Mouse (Mus musculus): ENCODE measurements at regions not wholly inside any gene's neighbourhood (a gene's known extent, or its start where the extent isn't known, plus 50 kb on each side); places are given as distances from the start of the nearest gene placed in this dataset.

DNA sequence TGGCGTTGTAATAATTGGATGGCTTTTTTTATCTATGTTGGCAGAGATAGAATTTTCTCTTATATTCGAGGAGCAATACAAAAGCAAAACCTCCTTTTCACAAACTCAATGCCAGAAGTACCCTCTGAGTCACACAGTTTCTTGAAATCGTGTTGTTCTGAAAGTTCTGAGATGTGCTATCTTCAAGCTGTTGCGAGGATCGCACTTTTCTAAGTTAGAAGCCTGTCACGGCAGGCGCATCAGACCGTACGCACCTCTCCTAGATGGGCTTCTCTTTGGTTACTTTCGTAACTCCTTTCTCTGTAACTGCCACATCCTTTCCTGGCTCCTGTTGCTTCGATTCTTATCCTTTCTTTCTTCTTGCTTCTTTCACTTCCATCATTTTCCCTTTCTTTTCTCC, 271.2 kb upstream of the Arrdc3 start:
- ATAC-seq (replicated peaks): no peak
- Histone ChIP-seq H3K27ac (replicated peaks) (no peak overlapping the region), H3K4me2 (replicated peaks) (no peak overlapping the region), H3K9ac (replicated peaks) (no peak overlapping the region), H3K4me3 (no peak overlapping the region), H3K9me3 (no peaks in the 10 kb centered on the region), H3K27me3 (no peaks in the 10 kb centered on the region), H3K4me1 (peaks cover 13% of the 10 kb centered on the region), H3K36me3 (no peaks in the 10 kb centered on the region)
- 71% methylated on average over 11 of the region's 11 CpGs for WGBS

DNA sequence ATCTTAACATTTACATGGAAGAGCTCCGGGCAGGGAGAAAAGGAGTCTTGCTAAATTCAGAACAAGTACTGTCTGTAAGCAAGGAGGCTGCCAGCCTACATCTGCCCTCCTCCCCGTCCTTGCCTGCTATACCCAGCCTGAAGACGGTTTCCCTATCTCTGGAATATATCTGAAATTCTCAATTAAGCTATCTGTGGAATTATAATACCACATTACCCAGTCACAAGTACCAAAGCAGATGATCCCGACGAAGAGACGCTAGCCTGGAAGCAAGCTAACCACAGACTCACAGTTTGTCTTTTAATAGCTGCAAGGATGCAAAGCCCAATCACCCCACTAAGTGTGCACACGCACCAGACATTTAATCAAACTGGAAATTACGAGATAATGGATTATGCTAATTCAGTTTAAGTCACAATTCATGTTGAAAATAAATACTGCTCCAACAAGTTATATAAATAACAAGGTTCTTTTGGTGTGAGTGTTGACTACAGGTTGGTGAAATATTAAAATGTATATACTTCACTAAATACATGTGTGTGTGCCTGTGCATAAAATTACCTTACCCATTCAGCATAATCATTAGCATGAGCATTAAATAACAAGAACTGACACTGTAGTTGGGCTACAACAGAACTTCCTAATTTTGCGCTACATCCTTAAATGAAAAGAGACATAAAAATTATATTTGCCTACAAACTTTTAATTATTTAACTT, 269.9 kb upstream of the Arrdc3 start:
- Histone ChIP-seq H3K36me3 (no peaks in the 10 kb centered on the region), H3K4me3 (no peak overlapping the region), H3K4me1 (peaks cover 13% of the 10 kb centered on the region), H3K9me3 (no peaks in the 10 kb centered on the region), H3K4me2 (replicated peaks) (no peak overlapping the region), H3K9ac (replicated peaks) (no peak overlapping the region), H3K27me3 (no peaks in the 10 kb centered on the region), H3K27ac (replicated peaks) (peak overlapping the region; percentile 48; the same call in 1 of the 2 replicates)
- peak; percentile 67 for ATAC-seq (replicated peaks)
- WGBS: 55% methylated on average over 9 of the region's 9 CpGs

DNA sequence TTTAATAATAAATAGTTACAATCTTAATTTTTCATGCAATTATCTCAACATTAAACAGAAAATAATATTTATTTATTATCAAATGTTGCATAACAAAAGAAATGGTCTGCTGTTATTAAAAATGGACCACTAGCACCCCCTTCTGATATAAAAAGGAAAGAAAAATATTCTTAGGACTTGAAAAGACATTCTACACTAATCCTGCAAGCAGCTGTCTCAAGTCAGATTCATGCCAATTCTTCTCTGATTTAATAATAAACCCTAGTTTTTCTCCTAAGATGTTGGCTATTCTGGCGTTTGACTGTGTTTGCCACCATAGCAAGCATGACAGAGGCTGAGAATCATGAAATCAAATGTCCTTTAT, 269.3 kb upstream of the Arrdc3 start:
- Histone ChIP-seq H3K27me3 (no peaks in the 10 kb centered on the region), H3K4me1 (peaks cover 13% of the 10 kb centered on the region), H3K36me3 (no peaks in the 10 kb centered on the region), H3K9ac (replicated peaks) (no peak overlapping the region), H3K4me2 (replicated peaks) (no peak overlapping the region), H3K4me3 (no peak overlapping the region), H3K9me3 (no peaks in the 10 kb centered on the region), H3K27ac (replicated peaks) (no peak overlapping the region)
- WGBS: 13% methylated on average over 1 of the region's 1 CpGs
- peak; percentile 56 for ATAC-seq (replicated peaks)

DNA sequence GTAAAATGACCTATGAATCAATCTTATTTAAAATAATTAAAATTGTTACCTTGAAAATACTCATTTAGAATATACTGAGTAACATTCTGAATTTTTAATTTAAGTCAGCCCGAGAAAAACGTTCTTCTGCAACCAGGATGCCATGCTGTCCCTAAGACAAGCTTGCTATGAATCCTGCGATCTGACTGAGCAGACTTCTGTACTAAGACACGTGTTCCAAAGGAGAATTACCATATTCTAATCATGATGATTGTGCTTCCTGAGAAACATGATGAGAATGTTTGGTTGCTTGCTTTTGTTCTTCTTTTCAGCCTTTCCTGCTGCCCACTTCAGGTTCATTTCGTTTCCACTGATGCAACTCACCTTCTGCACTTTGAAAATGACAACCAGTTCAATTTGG, 268.2 kb upstream of the Arrdc3 start:
- peak; percentile 55 for ATAC-seq (replicated peaks)
- Histone ChIP-seq H3K27ac (replicated peaks) (no peak overlapping the region), H3K4me3 (no peak overlapping the region), H3K9ac (replicated peaks) (no peak overlapping the region), H3K4me2 (replicated peaks) (no peak overlapping the region), H3K9me3 (no peaks in the 10 kb centered on the region), H3K36me3 (no peaks in the 10 kb centered on the region), H3K4me1 (peaks cover 13% of the 10 kb centered on the region), H3K27me3 (no peaks in the 10 kb centered on the region)
- 35% methylated on average over 5 of the region's 5 CpGs for WGBS

DNA sequence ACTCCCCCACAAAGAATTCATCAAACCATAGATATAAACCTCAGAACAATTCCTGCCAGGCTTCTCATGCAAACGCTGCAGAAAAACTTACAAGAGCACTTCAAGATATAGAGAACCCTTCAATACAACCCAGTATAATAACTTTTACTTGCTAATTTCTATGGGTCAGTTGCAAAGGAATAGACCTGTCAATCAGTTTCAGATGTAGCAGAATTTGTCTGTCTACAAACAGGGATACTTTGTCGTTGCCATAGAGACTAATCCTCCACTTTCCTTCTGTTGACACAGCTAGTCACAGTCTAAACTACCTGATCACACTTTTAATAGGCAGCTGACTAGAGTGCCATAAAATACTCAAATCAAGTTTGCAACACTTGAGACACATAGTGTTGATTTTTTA, 260.2 kb upstream of the Arrdc3 start:
- 2% methylated on average over 2 of the region's 2 CpGs for WGBS
- ATAC-seq (replicated peaks): peak; percentile 87

DNA sequence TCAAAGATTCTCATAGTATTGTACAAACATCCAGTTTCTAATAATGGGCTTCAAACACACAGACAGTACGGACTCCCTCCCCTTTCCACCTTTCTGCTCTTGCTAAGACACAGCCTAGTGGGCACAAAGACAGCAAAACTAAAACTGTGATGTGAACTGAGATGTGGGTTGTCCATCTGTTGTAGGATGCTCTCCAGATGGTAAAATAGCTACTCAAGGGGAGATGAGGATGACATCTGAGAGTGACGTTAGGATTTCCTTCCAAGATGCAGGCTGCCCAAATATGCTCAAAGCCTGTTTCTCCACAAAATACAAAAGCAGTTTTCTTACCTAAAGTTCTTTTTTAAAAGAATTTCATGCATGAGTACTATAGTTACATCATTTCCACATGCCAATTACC, 241.8 kb upstream of the Arrdc3 start:
- Histone ChIP-seq H3K9ac (replicated peaks) (no peak overlapping the region), H3K36me3 (no peaks in the 10 kb centered on the region), H3K27ac (replicated peaks) (no peak overlapping the region), H3K27me3 (no peaks in the 10 kb centered on the region), H3K9me3 (no peaks in the 10 kb centered on the region), H3K4me2 (replicated peaks) (no peak overlapping the region), H3K4me3 (no peak overlapping the region), H3K4me1 (0 out of 2 replicates have a peak, but pooled peaks cover 3% of the 10 kb centered on the region)
- 0 out of 2 replicates have a peak, but pooled peaks have one; percentile 38 for ATAC-seq (replicated peaks)
- WGBS: 56% methylated on average over 2 of the region's 2 CpGs

More for the DNA sequence above, 260.2 kb upstream of the Arrdc3 start:
- H3K4me1 ChIP-seq: 0 out of 2 replicates have a peak, but pooled peaks cover 4% of the 10 kb centered on the region
- H3K9me3 ChIP-seq: no peaks in the 10 kb centered on the region
- no peaks in the 10 kb centered on the region for H3K27me3 ChIP-seq
- no peaks in the 10 kb centered on the region for H3K36me3 ChIP-seq
- H3K4me3 ChIP-seq: no peak overlapping the region
- no peak overlapping the region for H3K4me2 ChIP-seq (replicated peaks)
- H3K9ac ChIP-seq (replicated peaks): no peak overlapping the region
- H3K27ac ChIP-seq (replicated peaks): no peak overlapping the region

DNA sequence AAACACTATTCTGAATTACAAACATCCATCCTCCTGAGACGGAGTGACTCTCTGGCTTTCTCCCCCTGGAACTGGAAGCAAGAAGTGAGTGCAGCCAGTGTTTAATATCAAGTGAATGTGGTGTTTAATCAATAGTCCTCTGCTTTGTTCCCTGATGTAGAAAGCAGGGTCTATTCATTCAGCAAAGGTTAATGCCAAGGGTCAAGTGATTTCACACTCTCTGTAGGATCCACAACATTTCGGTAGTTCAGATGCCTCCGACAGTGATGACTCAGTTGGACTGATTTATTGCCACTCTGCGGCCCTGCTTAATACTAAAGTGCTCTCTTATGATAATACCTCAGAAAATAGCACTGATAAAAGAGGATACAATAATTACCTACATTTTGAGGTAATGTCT, 235.6 kb upstream of the Arrdc3 start:
- no peaks in the 10 kb centered on the region for H3K4me1 ChIP-seq
- no peaks in the 10 kb centered on the region for H3K36me3 ChIP-seq
- H3K9me3 ChIP-seq: no peaks in the 10 kb centered on the region
- no peak for ATAC-seq (replicated peaks)
- WGBS: 28% methylated on average over 4 of the region's 4 CpGs
- H3K4me3 ChIP-seq: no peak overlapping the region
- H3K27me3 ChIP-seq: no peaks in the 10 kb centered on the region
- H3K4me2 ChIP-seq (replicated peaks): no peak overlapping the region
- no peak overlapping the region for H3K9ac ChIP-seq (replicated peaks)
- H3K27ac ChIP-seq (replicated peaks): no peak overlapping the region

DNA sequence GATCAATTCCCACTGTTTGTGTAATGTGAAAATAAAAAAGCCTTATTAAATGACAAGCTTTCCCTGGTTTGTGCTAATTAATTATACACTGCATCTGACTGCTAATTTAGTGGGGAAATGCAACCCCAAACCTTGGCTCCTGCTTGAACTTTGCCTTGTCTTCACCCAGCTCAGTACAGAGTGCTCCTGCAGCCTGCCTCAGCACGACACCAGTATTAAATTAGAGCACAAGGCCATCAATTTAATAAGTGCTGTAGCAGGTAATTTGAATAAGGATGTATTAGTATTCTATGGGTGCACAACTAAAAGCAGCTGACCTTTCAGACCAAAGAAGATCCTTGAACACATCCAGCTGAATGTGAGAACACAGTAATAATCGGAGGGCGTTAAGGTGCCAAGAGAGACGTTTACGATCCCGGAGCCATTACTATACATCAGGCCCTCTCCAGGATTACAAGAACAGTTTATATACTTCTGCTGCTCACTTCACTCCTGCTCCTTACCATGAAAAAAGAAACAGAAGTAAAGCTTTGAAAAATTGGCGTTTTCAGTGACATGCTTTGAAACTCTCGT, 230.1 kb upstream of the Arrdc3 start:
- H3K9ac ChIP-seq (replicated peaks): no peak overlapping the region
- no peaks in the 10 kb centered on the region for H3K27me3 ChIP-seq
- H3K4me2 ChIP-seq (replicated peaks): no peak overlapping the region
- no peaks in the 10 kb centered on the region for H3K36me3 ChIP-seq
- H3K4me1 ChIP-seq: peaks cover 4% of the 10 kb centered on the region; the same call in 1 of the 2 replicates
- H3K27ac ChIP-seq (replicated peaks): no peak overlapping the region
- ATAC-seq (replicated peaks): 0 out of 2 replicates have a peak, but pooled peaks have one; percentile 66
- 22% methylated on average over 8 of the region's 8 CpGs for WGBS
- no peak overlapping the region for H3K4me3 ChIP-seq
- no peaks in the 10 kb centered on the region for H3K9me3 ChIP-seq

DNA sequence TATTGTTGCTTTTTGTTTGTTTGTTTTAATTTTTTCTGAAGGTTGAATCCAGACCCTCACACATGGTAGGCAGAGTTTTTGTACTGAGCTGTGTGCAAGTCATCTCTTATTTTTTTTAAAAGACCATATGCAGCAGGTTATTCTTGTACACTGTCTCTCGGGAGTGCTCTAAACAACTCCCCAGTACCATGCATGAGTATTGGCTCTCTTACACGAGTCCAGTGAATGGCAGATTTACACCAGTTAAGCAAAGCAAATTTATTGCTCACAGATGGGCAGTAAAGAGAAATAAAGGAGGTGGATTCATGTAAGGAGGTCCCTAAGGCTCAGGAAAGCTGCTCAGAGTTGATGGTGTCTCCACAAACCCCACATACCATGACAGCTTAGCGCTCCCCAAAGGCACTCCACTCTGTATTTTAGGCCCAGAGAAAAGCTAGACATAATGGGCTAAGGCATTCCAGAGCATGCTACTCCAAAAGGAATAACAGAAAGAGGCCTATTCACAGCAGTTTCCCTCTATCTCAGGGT, 216.9 kb upstream of the Arrdc3 start:
- WGBS: 69% methylated on average over 3 of the region's 3 CpGs
- H3K9ac ChIP-seq (replicated peaks): no peak overlapping the region
- ATAC-seq (replicated peaks): no peak
- H3K36me3 ChIP-seq: no peaks in the 10 kb centered on the region
- no peaks in the 10 kb centered on the region for H3K27me3 ChIP-seq
- H3K4me3 ChIP-seq: no peak overlapping the region
- H3K27ac ChIP-seq (replicated peaks): no peak overlapping the region
- H3K4me1 ChIP-seq: no peaks in the 10 kb centered on the region
- H3K4me2 ChIP-seq (replicated peaks): no peak overlapping the region
- no peaks in the 10 kb centered on the region for H3K9me3 ChIP-seq

DNA sequence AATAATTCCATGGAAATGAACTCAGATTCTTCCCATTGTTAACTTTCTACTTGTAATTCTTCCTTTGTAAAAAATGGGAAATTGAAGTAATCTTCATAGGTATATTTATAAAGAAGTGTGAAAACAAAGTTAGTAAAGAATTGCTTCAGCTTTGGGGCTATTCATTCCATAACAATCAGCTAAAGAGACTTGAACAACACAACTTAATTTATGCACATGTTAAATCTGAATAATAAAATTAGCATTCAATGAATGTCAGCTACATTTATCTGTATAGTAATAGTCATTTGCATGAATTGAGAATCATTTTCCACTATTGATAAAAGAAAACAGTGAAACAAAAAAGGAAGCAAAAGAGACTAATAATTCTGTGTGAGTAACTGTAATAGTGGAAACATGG, 193.3 kb upstream of the Arrdc3 start:
- no peaks in the 10 kb centered on the region for H3K4me1 ChIP-seq
- no peak for ATAC-seq (replicated peaks)
- no peaks in the 10 kb centered on the region for H3K36me3 ChIP-seq
- H3K27ac ChIP-seq (replicated peaks): no peak overlapping the region
- H3K4me3 ChIP-seq: no peak overlapping the region
- H3K9me3 ChIP-seq: no peaks in the 10 kb centered on the region
- H3K27me3 ChIP-seq: no peaks in the 10 kb centered on the region
- H3K4me2 ChIP-seq (replicated peaks): no peak overlapping the region
- no peak overlapping the region for H3K9ac ChIP-seq (replicated peaks)

DNA sequence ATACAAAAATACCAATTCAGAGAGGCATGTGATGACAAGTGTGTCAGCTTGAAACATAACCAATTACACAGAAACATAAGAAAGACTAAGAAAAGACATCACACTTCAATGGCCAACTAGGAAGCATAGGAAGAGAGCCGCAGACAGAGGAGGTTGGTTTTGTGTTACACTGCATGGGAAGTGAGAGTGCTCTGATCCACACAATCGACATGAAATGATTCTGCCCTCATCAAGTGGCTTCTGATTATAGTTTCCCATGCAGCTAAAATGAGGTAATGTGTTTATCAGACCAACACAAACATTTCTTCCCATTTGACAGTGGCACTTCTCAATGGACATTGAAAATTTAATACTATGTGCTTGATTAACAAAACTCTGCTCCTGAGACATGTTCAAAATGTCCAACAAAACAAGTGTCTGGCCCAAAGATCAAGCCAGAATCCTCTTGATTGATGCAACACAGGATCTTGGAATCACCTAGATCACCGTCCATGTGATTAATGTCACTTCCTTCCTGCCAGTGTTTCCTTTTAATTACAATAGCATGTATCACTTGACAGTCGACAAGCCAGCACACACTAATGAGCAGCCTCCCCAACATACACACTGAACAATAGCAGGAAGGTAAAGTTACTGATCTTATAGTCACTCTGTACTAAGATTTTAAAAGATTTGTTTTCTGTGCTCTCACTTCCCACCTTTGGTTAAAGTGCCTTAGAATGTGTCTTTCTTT, 192.4 kb upstream of the Arrdc3 start:
- no peaks in the 10 kb centered on the region for H3K4me1 ChIP-seq
- H3K4me3 ChIP-seq: no peak overlapping the region
- no peaks in the 10 kb centered on the region for H3K9me3 ChIP-seq
- no peak overlapping the region for H3K9ac ChIP-seq (replicated peaks)
- ATAC-seq (replicated peaks): no peak
- no peak overlapping the region for H3K4me2 ChIP-seq (replicated peaks)
- H3K36me3 ChIP-seq: no peaks in the 10 kb centered on the region
- H3K27ac ChIP-seq (replicated peaks): no peak overlapping the region
- WGBS: 70% methylated on average over 4 of the region's 4 CpGs
- no peaks in the 10 kb centered on the region for H3K27me3 ChIP-seq

DNA sequence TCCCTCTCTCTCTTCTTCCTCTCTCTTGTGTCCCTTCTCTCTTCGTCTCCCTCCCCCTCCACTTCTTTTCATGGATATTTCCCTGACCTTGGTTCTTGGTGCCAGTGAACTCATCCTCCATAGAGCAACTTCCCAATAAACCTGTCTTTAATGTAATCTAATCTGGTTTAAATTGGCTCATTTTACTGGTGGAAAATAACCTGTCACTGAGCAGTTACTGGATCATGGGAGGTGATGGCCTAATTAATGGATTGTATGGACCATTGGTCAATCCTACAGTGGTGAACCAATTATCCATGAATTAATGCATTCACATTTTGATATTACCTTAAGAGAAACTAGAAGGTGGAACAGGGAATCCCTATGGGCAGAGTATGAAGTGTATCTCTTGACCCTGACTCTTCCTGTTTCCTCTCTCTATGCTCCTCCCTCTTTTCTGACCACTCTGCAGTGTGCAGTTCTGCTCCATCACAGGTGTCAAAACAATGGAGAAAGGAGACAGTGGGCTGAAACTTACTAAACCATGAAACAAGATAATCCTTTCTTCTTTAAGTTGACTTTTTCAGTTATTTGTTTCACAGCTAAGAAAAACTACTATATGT, 187.5 kb upstream of the Arrdc3 start:
- no peaks in the 10 kb centered on the region for H3K36me3 ChIP-seq
- no peaks in the 10 kb centered on the region for H3K4me1 ChIP-seq
- no peak overlapping the region for H3K27ac ChIP-seq (replicated peaks)
- no peak overlapping the region for H3K4me2 ChIP-seq (replicated peaks)
- H3K27me3 ChIP-seq: no peaks in the 10 kb centered on the region
- no peak overlapping the region for H3K4me3 ChIP-seq
- H3K9ac ChIP-seq (replicated peaks): no peak overlapping the region
- no peaks in the 10 kb centered on the region for H3K9me3 ChIP-seq
- 53% methylated on average over 1 of the region's 1 CpGs for WGBS
- no peak for ATAC-seq (replicated peaks)
